Mouse (Mus musculus) neural tube, embryonic 11.5 days (tissue): ENCODE measurements around the gene Clic4. TPM values are rescaled to one million over a fixed set of nuclear protein-coding genes. Genes with fewer than 3 reads are reported as not detected.

Experiments used
- ATAC-seq: fragments of 200-750 bp; cut with Nextera tagmentation; 2 replicates; pipeline ENCODE4 v1.8.0; 2017; ENCODE audit warnings: moderate number of reproducible peaks, mild to moderate bottlenecking, moderate TSS enrichment, moderate library complexity; ENCODE audit not compliant: insufficient read depth, low FRiP score, low TSS enrichment
- DNase-seq: peaks from one replicate; pipeline ENCODE4 v3.0.0-alpha.2; 2015; ENCODE audit warnings: low spot score
- H3K27ac ChIP-seq: fragments of 300-500 bp; sonication (generic); 2 replicates; pipeline ENCODE4 v1.5.1; 2014; ENCODE audit warnings: low read depth, mild to moderate bottlenecking, low read length
- H3K27me3 ChIP-seq: fragments of 300-500 bp; sonication (generic); 2 replicates; pipeline ENCODE4 v1.6.1; 2014; ENCODE audit warnings: mild to moderate bottlenecking, low read length, mixed read lengths; ENCODE audit not compliant: control insufficient read depth, insufficient read depth
- H3K36me3 ChIP-seq: fragments of 300-500 bp; sonication (generic); 2 replicates; pipeline ENCODE4 v1.6.1; 2014; ENCODE audit warnings: mild to moderate bottlenecking, low read length, moderate library complexity, mixed read lengths; ENCODE audit not compliant: control insufficient read depth, insufficient read depth
- H3K4me1 ChIP-seq: fragments of 300-500 bp; sonication (generic); 2 replicates; pipeline ENCODE4 v1.6.1; 2014; ENCODE audit warnings: low read length, mixed read lengths; ENCODE audit not compliant: control insufficient read depth, insufficient read depth
- H3K4me2 ChIP-seq: fragments of 300-500 bp; sonication (generic); 2 replicates; pipeline ENCODE4 v1.6.1; 2014; ENCODE audit warnings: low read depth, mild to moderate bottlenecking, moderate library complexity
- H3K4me3 ChIP-seq: fragments of 300-500 bp; sonication (generic); 2 replicates; pipeline ENCODE4 v1.5.1; 2014; ENCODE audit warnings: low read depth, low read length
- H3K9ac ChIP-seq: fragments of 300-500 bp; sonication (generic); 2 replicates; pipeline ENCODE4 v1.6.1; 2014; ENCODE audit warnings: mild to moderate bottlenecking, low read length
- H3K9me3 ChIP-seq: fragments of 300-500 bp; sonication (generic); 2 replicates; pipeline ENCODE4 v1.6.1; 2016; ENCODE audit warnings: low read length; ENCODE audit not compliant: control insufficient read depth
- WGBS: fragments of 180-500 bp; shearing (Covaris S2); extraction: QIAGEN DNeasy Blood & Tissue Kit; methylation state at CpG from one replicate; pipeline ENCODE4 v1.1.7; 2014; 5-methylcytosine and 5-hydroxymethylcytosine counted together
- polyA plus RNA-seq: library from polyadenylated mRNA; unstranded; fragments of >200 nt; fragmentation: Nextera tagmentation; extraction: Ambion mirVana; gene quantifications from 2 replicates; pipeline ENCODE4 v1.2.1, GENCODE M21; 2014

The Clic4 gene
- polyA plus RNA-seq, 1 experiment from 2014 or later, result 157 TPM

DNA sequence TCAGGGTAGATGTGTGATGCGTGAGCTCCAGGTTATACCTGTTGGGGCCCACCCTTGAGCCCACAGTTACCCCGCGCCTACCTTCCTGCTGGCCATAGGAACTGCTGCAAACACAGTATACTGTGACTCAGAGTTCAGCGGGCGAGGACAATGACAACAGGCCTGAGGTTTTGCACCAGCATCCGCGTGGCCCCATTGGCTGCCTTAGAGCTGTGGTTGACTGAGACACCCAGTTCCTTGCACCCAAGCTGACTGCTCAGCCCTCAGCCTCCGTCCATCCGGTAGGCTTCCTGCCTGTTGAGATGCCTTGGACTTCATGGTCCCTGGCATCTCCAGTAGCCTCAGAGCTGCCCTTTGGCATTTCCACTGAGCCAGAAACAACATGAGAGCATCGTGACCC lies 103.5 kb downstream of the Clic4 start:
- ATAC-seq, result no peak

DNA sequence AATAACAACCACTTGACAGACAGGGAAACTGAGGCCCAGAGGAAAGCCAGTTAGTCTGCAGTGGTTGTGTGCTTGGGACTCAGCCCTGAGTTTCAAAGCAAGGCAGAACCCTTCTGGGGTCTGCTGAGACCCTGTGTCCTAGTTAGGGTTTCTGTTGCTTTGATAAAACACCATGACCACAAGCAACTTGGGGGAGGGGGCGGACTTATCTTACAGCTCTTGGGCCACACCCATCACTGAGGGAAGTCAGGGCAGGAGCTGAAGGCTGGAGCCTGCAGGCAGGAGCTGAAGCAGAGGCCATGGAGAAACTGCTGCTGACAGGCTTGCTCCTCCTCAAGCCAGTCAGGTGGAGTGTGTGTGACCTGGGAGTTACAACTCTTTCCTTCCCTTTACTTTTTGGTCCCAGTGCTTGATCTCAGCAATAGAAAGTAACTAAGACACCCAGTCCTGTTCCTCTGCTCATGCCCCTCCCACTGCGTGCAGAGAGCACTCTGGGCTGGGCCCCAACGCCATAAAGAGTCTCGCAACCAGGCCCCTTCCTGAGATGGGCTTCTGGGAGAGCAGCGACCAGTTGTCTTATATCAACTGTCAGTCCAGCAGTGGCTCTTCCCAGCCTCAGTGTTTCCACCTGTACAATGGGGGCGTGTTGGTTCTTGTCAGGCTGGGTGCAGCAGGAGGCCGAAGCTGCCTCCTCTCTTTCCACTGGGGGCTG lies 104.6 kb downstream of the Clic4 start:
- 39% methylated on average over 7 of the region's 7 CpGs for WGBS
- H3K9me3 ChIP-seq, result no peaks in the 10 kb centered on the region
- no peak overlapping the region for H3K4me3 ChIP-seq
- no peak for ATAC-seq
- no peak overlapping the region for H3K4me2 ChIP-seq
- peaks cover 42% of the 10 kb centered on the region for H3K27me3 ChIP-seq
- H3K27ac ChIP-seq, result no peak overlapping the region
- peaks cover 13% of the 10 kb centered on the region; the same call in 1 of the 2 replicates for H3K4me1 ChIP-seq
- no peak overlapping the region for H3K9ac ChIP-seq
- peak; percentile 27 for DNase-seq
- no peaks in the 10 kb centered on the region for H3K36me3 ChIP-seq

More for the DNA sequence above, 103.5 kb downstream of the Clic4 start:
- no peak overlapping the region for H3K9ac ChIP-seq
- no peaks in the 10 kb centered on the region for H3K9me3 ChIP-seq
- 76% methylated on average over 10 of the region's 10 CpGs for WGBS
- DNase-seq, result no peak
- H3K27ac ChIP-seq, result no peak overlapping the region
- no peak overlapping the region for H3K4me3 ChIP-seq
- H3K27me3 ChIP-seq, result peaks cover 40% of the 10 kb centered on the region
- peaks cover 13% of the 10 kb centered on the region; the same call in 1 of the 2 replicates for H3K4me1 ChIP-seq
- H3K4me2 ChIP-seq, result no peak overlapping the region
- no peaks in the 10 kb centered on the region for H3K36me3 ChIP-seq

DNA sequence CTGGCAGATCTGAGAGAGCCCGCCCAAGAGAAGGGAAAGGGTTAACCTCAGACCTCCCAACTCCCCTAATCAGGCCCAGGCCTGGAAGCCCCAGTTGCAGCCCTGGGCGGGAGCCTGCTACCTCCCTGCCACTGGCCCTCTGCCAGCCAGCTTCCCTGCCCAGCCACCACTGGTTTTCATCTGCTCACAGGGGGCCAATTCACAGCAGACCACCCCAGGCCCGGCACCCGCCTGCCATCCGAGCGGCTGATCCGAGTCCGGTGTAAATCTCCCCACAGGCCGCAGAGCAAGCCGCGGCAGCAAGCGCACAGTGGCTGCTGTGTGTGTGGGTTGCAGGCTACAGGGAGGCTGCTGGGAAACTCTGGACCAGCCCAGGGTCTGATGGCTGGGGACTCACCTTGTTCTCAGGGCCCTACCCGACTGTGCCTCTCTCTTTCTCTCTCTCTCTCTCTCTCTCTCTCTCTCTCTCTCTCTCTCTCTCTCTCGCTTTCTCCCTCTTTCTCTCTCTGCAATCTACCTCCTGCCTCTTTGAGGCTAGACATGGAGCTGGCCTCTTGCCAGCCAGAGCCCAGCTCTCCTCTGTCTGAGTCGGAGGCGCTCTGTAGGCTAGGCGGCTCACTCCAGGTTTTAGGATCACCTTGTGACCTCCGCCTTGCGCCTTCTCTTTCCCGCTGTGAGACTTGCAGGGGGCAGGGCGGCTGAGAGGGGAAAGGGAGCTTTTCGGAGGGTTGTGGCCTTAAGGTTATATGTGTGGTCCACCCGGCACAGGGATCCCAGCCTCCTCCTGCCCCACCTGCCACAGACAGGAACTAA lies 106.0 kb downstream of the Clic4 start:
- 3% methylated on average over 23 of the region's 23 CpGs for WGBS
- H3K27ac ChIP-seq, result no peak overlapping the region

DNA sequence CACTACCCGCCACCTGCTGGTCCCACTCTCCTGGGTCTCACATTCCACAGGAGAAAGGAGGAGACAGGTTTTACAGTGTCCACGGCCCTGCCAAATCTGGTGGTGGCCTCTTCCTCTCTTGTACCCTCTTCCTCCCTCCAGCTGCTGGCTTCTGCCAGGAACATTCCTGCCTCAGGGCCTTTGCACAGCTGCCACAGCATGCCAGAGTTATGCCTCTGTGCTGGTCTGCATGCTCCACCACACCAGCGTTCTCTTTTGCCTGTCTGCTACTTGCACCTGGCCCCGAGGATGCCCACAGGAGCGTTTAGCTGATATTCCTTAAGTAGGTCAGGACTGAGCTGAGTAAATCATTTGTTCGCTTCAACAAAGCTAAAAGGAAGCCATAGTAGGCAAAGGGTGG lies 106.9 kb downstream of the Clic4 start:
- no peak for DNase-seq
- H3K4me1 ChIP-seq, result peaks cover 10% of the 10 kb centered on the region; the same call in 1 of the 2 replicates
- no peaks in the 10 kb centered on the region for H3K36me3 ChIP-seq
- H3K27ac ChIP-seq, result no peak overlapping the region
- no peak for ATAC-seq
- 63% methylated on average over 6 of the region's 6 CpGs for WGBS
- peaks cover 40% of the 10 kb centered on the region for H3K27me3 ChIP-seq
- no peak overlapping the region for H3K4me2 ChIP-seq
- H3K9ac ChIP-seq, result no peak overlapping the region
- H3K4me3 ChIP-seq, result no peak overlapping the region
- no peaks in the 10 kb centered on the region for H3K9me3 ChIP-seq

More for the DNA sequence above, 106.0 kb downstream of the Clic4 start:
- Histone ChIP-seq H3K9me3 (no peaks in the 10 kb centered on the region), H3K4me1 (peaks cover 11% of the 10 kb centered on the region; the same call in 1 of the 2 replicates), H3K27me3 (peaks cover 40% of the 10 kb centered on the region), H3K4me2 (0 out of 2 replicates have a peak overlapping the region, but pooled peaks have one; percentile 2), H3K36me3 (no peaks in the 10 kb centered on the region), H3K4me3 (0 out of 2 replicates have a peak overlapping the region, but pooled peaks have one; percentile 2), H3K9ac (no peak overlapping the region)
- DNase-seq (peak; percentile 51), ATAC-seq (no peak)

Other genes with a start within 250 kb of the Clic4 start
- gene Runx3, start 152.2 kb downstream of the Clic4 start, polyA plus RNA-seq, result 2.2 and 3.0 TPM in 2 replicates
- 168 and 191 TPM in 2 replicates for gene Srrm1, start 80.5 kb upstream of the Clic4 start, polyA plus RNA-seq
- 0.97 and 1.5 TPM in 2 replicates for gene Ncmap, start 125.4 kb upstream of the Clic4 start, polyA plus RNA-seq
- 12.5 and 13.0 TPM in 2 replicates for gene Rcan3, start 161.0 kb upstream of the Clic4 start, polyA plus RNA-seq
- gene Stpg1, start 222.0 kb upstream of the Clic4 start, polyA plus RNA-seq, result 0.37 and 0.72 TPM in 2 replicates
- gene Nipal3, start 222.2 kb upstream of the Clic4 start, polyA plus RNA-seq, result 2.1 and 4.4 TPM in 2 replicates